Mouse (Mus musculus): ENCODE data around the gene 1700003E16Rik. TPM values are rescaled to one million over a fixed set of nuclear protein-coding genes. Genes with fewer than 3 reads are reported as not detected.

Gene 1700003E16Rik
- polyA plus RNA-seq (2012; rRNA removed), result 0.46 and 0.72 TPM in 2 replicates

DNA sequence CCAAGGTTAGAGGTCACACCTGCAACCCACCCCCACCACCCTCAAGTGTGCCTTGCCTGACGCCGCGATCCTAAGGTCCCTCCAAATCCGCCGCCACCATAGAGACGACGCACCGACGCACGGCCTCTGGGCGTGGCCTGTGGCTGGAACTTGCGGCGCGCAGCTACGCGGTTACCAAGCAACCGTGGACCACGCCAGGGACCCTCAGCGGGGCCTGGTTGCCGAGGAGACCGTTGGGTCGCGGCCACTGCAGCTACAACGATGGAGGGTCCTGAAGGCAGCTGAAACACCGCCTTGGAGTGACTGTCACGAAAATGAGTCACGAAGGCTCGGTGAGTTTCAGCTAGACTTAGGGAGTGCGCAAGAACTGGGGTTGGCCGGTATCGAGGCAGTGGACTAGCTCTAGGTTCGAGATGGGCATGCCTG lies at the start of gene 1700003E16Rik, which contains the start of gene Wdr54:
1700003E16Rik (plus strand) TSS at position 146 of the 426 bp plus-strand sequence.
Wdr54 (minus strand) TSS at position 139 of the 426 bp plus-strand sequence.

GRCm38 (mm10) chr6:83108762-83109668 lies 47.2 kb upstream of the 1700003E16Rik start, which contains the start of gene Mrpl53:
TSS of gene Mrpl53 (plus strand) at chr6:83109040.

GRCm38 (mm10) chr6:83115011-83115671 lies 41.1 kb upstream of the 1700003E16Rik start, which contains the start of gene Mogs:
TSS of gene Mogs (plus strand) at chr6:83115496.

GRCm38 (mm10) chr6:83120930-83121862 lies 35.0 kb upstream of the 1700003E16Rik start, which contains the start of gene Wbp1:
TSS of gene Wbp1 (minus strand) at chr6:83121559.

DNA sequence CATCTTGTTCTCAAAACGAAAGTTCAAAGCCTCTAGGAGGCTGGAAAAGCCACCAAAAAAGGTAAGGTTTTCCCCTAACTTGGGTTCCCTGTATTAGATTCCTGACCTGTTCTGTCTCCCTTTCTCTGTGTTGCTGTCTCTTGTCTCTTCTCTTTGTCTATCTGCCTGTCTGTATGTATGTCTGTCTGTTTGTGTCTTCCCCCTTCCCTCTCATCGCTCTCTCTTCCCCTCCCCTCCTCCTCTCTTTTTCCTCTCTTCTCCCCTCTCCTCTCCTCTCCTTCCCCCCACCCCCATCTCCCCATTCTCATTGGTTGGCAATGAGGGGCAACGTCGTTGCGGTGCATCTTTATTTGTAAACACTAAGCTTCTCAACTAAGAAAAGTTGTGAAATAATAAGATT lies 30.9 kb upstream of the 1700003E16Rik start, which contains the start of gene Ino80b:
Ino80b (minus strand) TSS at position 101 of the 400 bp plus-strand sequence.

GRCm38 (mm10) chr6:83134951-83135513 lies 21.2 kb upstream of the 1700003E16Rik start, which contains the start of gene Rtkn:
TSS of gene Rtkn (plus strand) at chr6:83135463.

GRCm38 (mm10) chr6:83165607-83166242 lies 9.5 kb downstream of the 1700003E16Rik start, which contains the start of gene Dctn1:
TSS of gene Dctn1 (plus strand) at chr6:83165920.

Other genes starting within 250 kb of the 1700003E16Rik start
- gene Sema4f, start 216.6 kb upstream of the 1700003E16Rik start, polyA plus RNA-seq (2012; rRNA removed), result 1.1 and 1.6 TPM in 2 replicates
- gene M1ap, start 209.5 kb upstream of the 1700003E16Rik start, polyA plus RNA-seq (2012; rRNA removed), result 0.44 and 0.59 TPM in 2 replicates
- gene Dok1, start 122.9 kb upstream of the 1700003E16Rik start, polyA plus RNA-seq (2012; rRNA removed), result 11.9 and 13.7 TPM in 2 replicates
- gene Loxl3, start 122.2 kb upstream of the 1700003E16Rik start, polyA plus RNA-seq (2012; rRNA removed), result 5.0 and 5.3 TPM in 2 replicates
- 746 and 821 TPM in 2 replicates for gene Aup1, start 101.9 kb upstream of the 1700003E16Rik start, polyA plus RNA-seq (2012; rRNA removed)
- 51.6 and 61.4 TPM in 2 replicates for gene Htra2, start 101.1 kb upstream of the 1700003E16Rik start, polyA plus RNA-seq (2012; rRNA removed)
- gene Dqx1, start 98.6 kb upstream of the 1700003E16Rik start, polyA plus RNA-seq (2012; rRNA removed), result 25.8 and 29.2 TPM in 2 replicates
- gene Tlx2, start 86.1 kb upstream of the 1700003E16Rik start, polyA plus RNA-seq (2012; rRNA removed), result 5.6 and 9.6 TPM in 2 replicates
- 12.9 and 13.3 TPM in 2 replicates for gene Pcgf1, start 78.5 kb upstream of the 1700003E16Rik start, polyA plus RNA-seq (2012; rRNA removed)
- gene Lbx2, start 70.0 kb upstream of the 1700003E16Rik start, polyA plus RNA-seq (2012; rRNA removed), result 0.57 and 1.5 TPM in 2 replicates
- gene Ccdc142, start 54.8 kb upstream of the 1700003E16Rik start, polyA plus RNA-seq (2012; rRNA removed), result 11.3 and 12.3 TPM in 2 replicates
- gene Gm42688, start 54.8 kb upstream of the 1700003E16Rik start, polyA plus RNA-seq (2012; rRNA removed), result 4.3 and 4.6 TPM in 2 replicates
- gene Mrpl53, start 47.4 kb upstream of the 1700003E16Rik start, polyA plus RNA-seq (2012; rRNA removed), result 69.7 and 85.9 TPM in 2 replicates
- gene Mogs, start 40.9 kb upstream of the 1700003E16Rik start, polyA plus RNA-seq (2012; rRNA removed), result 91.9 and 97.3 TPM in 2 replicates
- gene Wbp1, start 34.8 kb upstream of the 1700003E16Rik start, polyA plus RNA-seq (2012; rRNA removed), result 199 and 235 TPM in 2 replicates
- 59.8 and 64.1 TPM in 2 replicates for gene Ino80b, start 31.0 kb upstream of the 1700003E16Rik start, polyA plus RNA-seq (2012; rRNA removed)
- gene Rtkn, start 20.9 kb upstream of the 1700003E16Rik start, polyA plus RNA-seq (2012; rRNA removed), result 86.7 and 88.4 TPM in 2 replicates
- gene Wdr54, start within 50 bp of the 1700003E16Rik start, polyA plus RNA-seq (2012; rRNA removed), result 3.4 and 4.4 TPM in 2 replicates
- 151 and 162 TPM in 2 replicates for gene Dctn1, start 9.5 kb downstream of the 1700003E16Rik start, polyA plus RNA-seq (2012; rRNA removed)
- gene Slc4a5, start 63.4 kb downstream of the 1700003E16Rik start, polyA plus RNA-seq (2012; rRNA removed), result 0.21 TPM in 2 replicates
- gene Mthfd2, start 169.5 kb downstream of the 1700003E16Rik start, polyA plus RNA-seq (2012; rRNA removed), result 3.2 and 3.3 TPM in 2 replicates
- 32.4 and 35.1 TPM in 2 replicates for gene Mob1a, start 169.6 kb downstream of the 1700003E16Rik start, polyA plus RNA-seq (2012; rRNA removed)
- gene Bola3, start 192.7 kb downstream of the 1700003E16Rik start, polyA plus RNA-seq (2012; rRNA removed), result 11.6 and 187 TPM in 2 replicates